Mouse (Mus musculus) left cerebral cortex, postnatal 4 days (tissue): ENCODE measurements around the gene Hist1h2af. TPM values are rescaled to one million over a fixed set of nuclear protein-coding genes. Genes with fewer than 3 reads are reported as not detected.
"Not testable (repeated sequence)": the region's sequence is repeated elsewhere in the genome, so short reads cannot be mapped to it uniquely, and the experiment has no call there.

Source experiments
- DNase-seq: peaks from one replicate; pipeline ENCODE4 v3.0.0-alpha.2; 2022
- intact Hi-C: fragments of 180-260 bp; cut with DNase I; formaldehyde crosslinking; loops from one replicate; pipeline ENCODE4 v1.15.1; 2025
- microRNA-seq: library from miRNA; unstranded; fragments of <30 nt; microRNA quantifications from one replicate; pipeline ENCODE4 v1.2.0, GENCODE M21; 2022
- total RNA-seq, 2 experiments: library from RNA; stranded (reverse); gene quantifications; 2 replicates each; pipeline ENCODE4 v1.2.3; 2021

Gene Hist1h2af
- total RNA-seq, 2 experiments from 2014 or later, result 74.6 to 86.0 TPM

GRCm38 (mm10) chr13:23573034-23573897, 39.6 kb downstream of the Hist1h2af start:
- intact Hi-C loops, DNase-seq: not testable (repeated sequence)

- intact Hi-C loops, result not testable (repeated sequence)
- peak; percentile 91 for DNase-seq
Observed at GRCm38 (mm10) chr13:23573898-23574524, 40.3 kb downstream of the Hist1h2af start, which contains the start of the genes Hist1h2bf and Hist1h2ad. Hist1h2bf (minus strand) TSS chr13:23574196. Hist1h2ad (plus strand) TSS chr13:23574381.

- intact Hi-C loops, DNase-seq: not testable (repeated sequence)
Observed at GRCm38 (mm10) chr13:23574546-23575170, 41.0 kb downstream of the Hist1h2af start.

- DNase-seq, result no peak
- intact Hi-C loops, result no loop called here
Observed at GRCm38 (mm10) chr13:23575271-23575851, 41.7 kb downstream of the Hist1h2af start, which contains the start of gene Hist1h3d. Hist1h3d (plus strand) TSS chr13:23575763.

GRCm38 (mm10) chr13:23575864-23576313, 42.2 kb downstream of the Hist1h2af start:
- intact Hi-C loops, DNase-seq: not testable (repeated sequence)

GRCm38 (mm10) chr13:23576351-23576881, 42.7 kb downstream of the Hist1h2af start:
- no peak for DNase-seq
- intact Hi-C loops, result no loop called here

GRCm38 (mm10) chr13:23576906-23577639, 43.4 kb downstream of the Hist1h2af start:
- intact Hi-C loops, result no loop called here
- DNase-seq, result no peak

- intact Hi-C loops, result no loop called here
- DNase-seq, result no peak
Observed at GRCm38 (mm10) chr13:23577835-23578234, 44.1 kb downstream of the Hist1h2af start.

- peak; percentile 93 for DNase-seq
- intact Hi-C loops, result loop anchor here (5.0 kb wide), 1 partner anchor 106 kb away; no protein-coding TSS in a partner anchor
Observed at GRCm38 (mm10) chr13:23581408-23582218, 47.9 kb downstream of the Hist1h2af start, which contains the start of gene Hist1h4d. Hist1h4d (plus strand) TSS chr13:23581598.

GRCm38 (mm10) chr13:23582219-23583056, 48.7 kb downstream of the Hist1h2af start:
- intact Hi-C loops, result loop anchor here (5.0 kb wide), 1 partner anchor 105 kb away; no protein-coding TSS in a partner anchor
- no peak for DNase-seq

GRCm38 (mm10) chr13:23583387-23584068, 49.8 kb downstream of the Hist1h2af start:
- no peak for DNase-seq
- intact Hi-C loops, result loop anchor here (5.0 kb wide), 1 partner anchor 104 kb away; no protein-coding TSS in a partner anchor

Small RNAs within 50 kb of the gene (microRNA-seq; reads per million reads assigned to microRNA genes)
- gene Gm44297, result not detected
- not detected for gene Gm44359
- not detected for gene Gm44394
- gene n-TStga1, result not detected

Other genes with a start within 250 kb of the Hist1h2af start
- 10 to 100 TPM; 42.6 to 49.5 TPM for gene Zfp322a, start 164.7 kb upstream of the Hist1h2af start, total RNA-seq
- gene Abt1, start 110.0 kb upstream of the Hist1h2af start, total RNA-seq, result 1 to 10 TPM; 5.6 to 6.1 TPM
- gene Btn1a1, start 68.0 kb upstream of the Hist1h2af start, total RNA-seq, result not detected
- not detected for gene Btn2a2, start 45.0 kb upstream of the Hist1h2af start, total RNA-seq
- 100 to 1,000 TPM; 441 to 470 TPM for gene Hist1h4h, start 2.9 kb upstream of the Hist1h2af start, total RNA-seq
- 10 to 100 TPM; 22.0 to 28.6 TPM for gene Hist1h3g, start 1.5 kb downstream of the Hist1h2af start, total RNA-seq
- 1 to 10 TPM; 4.5 to 6.1 TPM for gene Hist1h2bh, start 9.5 kb downstream of the Hist1h2af start, total RNA-seq
- gene Hist1h3f, start 10.1 kb downstream of the Hist1h2af start, total RNA-seq, result 10 to 100 TPM; 42.2 to 44.0 TPM
- gene Hist1h4f, start 17.7 kb downstream of the Hist1h2af start, total RNA-seq, result 100 to 1,000 TPM; 224 to 235 TPM
- 10 to 100 TPM; 12.0 to 12.4 TPM for gene Hist1h1d, start 19.4 kb downstream of the Hist1h2af start, total RNA-seq
- gene Hist1h3e, start 28.5 kb downstream of the Hist1h2af start, total RNA-seq, result 100 to 1,000 TPM; 130 to 134 TPM
- 10 to 100 TPM; 24.5 to 31.0 TPM for gene Hist1h2ae, start 37.3 kb downstream of the Hist1h2af start, total RNA-seq
- gene Hist1h2bg, start 37.5 kb downstream of the Hist1h2af start, total RNA-seq, result 100 to 1,000 TPM; 203 to 225 TPM
- gene Hist1h2bf, start 40.3 kb downstream of the Hist1h2af start, total RNA-seq, result 100 to 1,000 TPM in 1 of 2 experiments, 10 to 100 TPM in 1; 87.5 to 105 TPM
- 10 to 100 TPM; 18.6 to 25.5 TPM for gene Hist1h2ad, start 40.5 kb downstream of the Hist1h2af start, total RNA-seq
- gene Hist1h3d, start 41.9 kb downstream of the Hist1h2af start, total RNA-seq, result 10 to 100 TPM; 18.8 to 24.3 TPM
- 100 to 1,000 TPM; 177 to 192 TPM for gene Hist1h4d, start 47.7 kb downstream of the Hist1h2af start, total RNA-seq
- gene Hist1h2be, start 87.2 kb downstream of the Hist1h2af start, total RNA-seq, result 10 to 100 TPM; 13.0 to 16.9 TPM
- 100 to 1,000 TPM; 112 to 117 TPM for gene Hist1h1e, start 88.7 kb downstream of the Hist1h2af start, total RNA-seq
- gene Hist1h2ac, start 150.0 kb downstream of the Hist1h2af start, total RNA-seq, result 1 to 10 TPM; 4.8 to 5.4 TPM
- 10 to 100 TPM; 16.7 to 17.0 TPM for gene Hist1h2bc, start 150.3 kb downstream of the Hist1h2af start, total RNA-seq
- not detected for gene Hist1h1t, start 161.9 kb downstream of the Hist1h2af start, total RNA-seq
- gene Hist1h4c, start 164.5 kb downstream of the Hist1h2af start, total RNA-seq, result 100 to 1,000 TPM; 109 to 126 TPM
- 1 to 10 TPM; 1.7 to 2.3 TPM for gene Hfe, start 176.9 kb downstream of the Hist1h2af start, total RNA-seq
- gene Hist1h1c, start 204.9 kb downstream of the Hist1h2af start, total RNA-seq, result 100 to 1,000 TPM; 154 to 166 TPM
- gene Hist1h3c, start 211.7 kb downstream of the Hist1h2af start, total RNA-seq, result 10 to 100 TPM; 39.8 to 41.0 TPM
- gene Hist1h2bb, start 212.8 kb downstream of the Hist1h2af start, total RNA-seq, result 10 to 100 TPM; 62.4 to 81.1 TPM
- gene Hist1h2ab, start 217.2 kb downstream of the Hist1h2af start, total RNA-seq, result 100 to 1,000 TPM; 116 to 120 TPM
- 100 to 1,000 TPM in 1 of 2 experiments, 10 to 100 TPM in 1; 95.4 to 102 TPM for gene Hist1h3b, start 218.4 kb downstream of the Hist1h2af start, total RNA-seq
- 100 to 1,000 TPM; 139 to 151 TPM for gene Hist1h4b, start 223.1 kb downstream of the Hist1h2af start, total RNA-seq
- 100 to 1,000 TPM; 134 to 137 TPM for gene Hist1h4a, start 227.3 kb downstream of the Hist1h2af start, total RNA-seq
- 100 to 1,000 TPM; 114 to 125 TPM for gene Hist1h3a, start 228.5 kb downstream of the Hist1h2af start, total RNA-seq
- gene Hist1h1a, start 229.8 kb downstream of the Hist1h2af start, total RNA-seq, result 10 to 100 TPM; 62.9 to 79.4 TPM
- gene Trim38, start 236.0 kb downstream of the Hist1h2af start, total RNA-seq, result not detected